Mouse (Mus musculus): Measurements from ENCODE around the gene Etv6. TPM values are rescaled to one million over a fixed set of nuclear protein-coding genes. Genes with fewer than 3 reads are reported as not detected.
A peak's percentile ranks its signal among the peaks of the same experiment; 100 is the strongest.

The Etv6 gene
- polyA plus RNA-seq, 1 experiment from 2014 or later = 13.0 TPM

DNA sequence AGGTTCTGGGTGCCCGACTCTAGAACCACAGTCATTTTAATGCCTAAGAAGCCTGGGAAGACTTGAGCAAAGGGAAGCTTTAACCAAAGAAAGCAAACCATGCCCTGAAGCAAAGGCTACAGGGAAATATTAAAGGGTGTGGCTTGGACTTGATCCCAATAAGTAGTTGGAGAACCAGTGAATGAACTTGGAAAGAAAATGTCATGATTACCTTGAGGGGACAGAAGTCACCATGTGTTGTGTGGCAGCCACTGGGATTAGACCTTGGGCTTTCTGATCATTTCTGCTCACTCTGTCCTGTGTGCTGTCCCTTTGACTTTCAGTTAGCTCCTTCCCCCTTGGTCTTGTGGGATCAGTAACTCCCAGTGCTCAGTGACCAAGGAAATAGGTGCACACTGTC, 38.9 kb downstream of the Etv6 start:
- no peak overlapping the region for H3K4me3 ChIP-seq (ENCODE audit: low read depth, low read length)
- WGBS = 81% methylated on average over 1 of the region's 1 CpGs

DNA sequence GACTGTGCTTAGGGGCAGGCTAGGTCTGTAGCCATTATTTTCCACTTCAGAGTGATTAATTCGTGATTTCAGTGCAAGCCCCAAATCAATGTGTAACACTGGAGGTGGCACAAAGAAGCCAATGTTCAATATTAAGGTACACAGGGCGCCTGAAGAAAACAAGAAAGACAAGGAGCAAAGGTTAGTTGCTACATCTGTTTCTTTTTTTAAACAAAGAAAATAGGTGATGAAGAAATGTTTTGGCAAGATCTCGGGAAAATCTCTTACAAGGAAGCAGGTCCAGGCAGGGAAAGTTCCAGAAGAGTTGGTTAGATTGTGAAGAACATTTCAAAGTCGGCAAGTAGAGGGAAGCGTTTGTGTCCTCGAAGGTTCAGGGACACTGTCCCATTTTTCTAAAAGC, 39.5 kb downstream of the Etv6 start:
- DNase-seq (ENCODE audit: low spot score) = no peak
- peaks cover 6% of the 10 kb centered on the region; the same call in 1 of the 2 replicates for H3K4me1 ChIP-seq (replicated peaks; ENCODE audit: control insufficient read depth, insufficient read depth, low read length)
- no peak overlapping the region for H3K4me2 ChIP-seq
- no peak for ATAC-seq (replicated peaks; ENCODE audit: low FRiP score)
- H3K27me3 ChIP-seq (replicated peaks; ENCODE audit: control insufficient read depth, insufficient read depth, low read length) = no peaks in the 10 kb centered on the region
- no peak overlapping the region for H3K27ac ChIP-seq (ENCODE audit: low read depth, low read length)
- H3K9ac ChIP-seq (ENCODE audit: low read depth, low read length) = no peak overlapping the region
- 86% methylated on average over 6 of the region's 6 CpGs for WGBS
- H3K9me3 ChIP-seq (ENCODE audit: control insufficient read depth, low read length) = no peaks in the 10 kb centered on the region
- H3K4me3 ChIP-seq (ENCODE audit: low read depth, low read length) = no peak overlapping the region
- H3K36me3 ChIP-seq (ENCODE audit: control insufficient read depth, insufficient read depth, low read length) = no peaks in the 10 kb centered on the region; the same call in 1 of the 2 replicates

More for the DNA sequence above, 38.9 kb downstream of the Etv6 start:
- Histone ChIP-seq H3K4me1 (replicated peaks; ENCODE audit: control insufficient read depth, insufficient read depth, low read length) (peaks cover 6% of the 10 kb centered on the region; the same call in 1 of the 2 replicates), H3K27me3 (replicated peaks; ENCODE audit: control insufficient read depth, insufficient read depth, low read length) (no peaks in the 10 kb centered on the region), H3K9me3 (ENCODE audit: control insufficient read depth, low read length) (no peaks in the 10 kb centered on the region), H3K4me2 (no peak overlapping the region), H3K36me3 (ENCODE audit: control insufficient read depth, insufficient read depth, low read length) (no peaks in the 10 kb centered on the region; the same call in 1 of the 2 replicates), H3K9ac (ENCODE audit: low read depth, low read length) (no peak overlapping the region), H3K27ac (ENCODE audit: low read depth, low read length) (no peak overlapping the region)
- DNase-seq (ENCODE audit: low spot score) (no peak), ATAC-seq (replicated peaks; ENCODE audit: low FRiP score) (no peak)

DNA sequence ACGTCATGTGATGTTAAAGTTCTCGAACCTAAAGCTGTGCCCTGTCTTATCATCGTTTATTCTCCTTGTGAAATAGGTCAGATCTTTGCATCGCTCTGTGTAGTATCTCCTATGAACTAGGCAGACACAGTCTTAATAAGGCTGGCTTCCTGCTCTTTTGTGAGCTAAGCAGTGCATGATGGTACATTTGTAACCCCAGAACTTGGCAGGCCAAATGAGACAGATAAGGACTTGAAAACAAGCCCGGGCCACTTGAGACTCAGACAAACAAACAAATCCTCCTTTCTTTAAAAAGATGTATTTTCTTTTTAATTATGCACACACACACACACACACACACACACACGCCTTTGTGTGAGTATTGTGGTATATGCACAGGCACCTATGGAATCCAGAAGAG, 42.5 kb downstream of the Etv6 start:
- Histone ChIP-seq H3K36me3 (ENCODE audit: control insufficient read depth, insufficient read depth, low read length) (no peaks in the 10 kb centered on the region), H3K27ac (ENCODE audit: low read depth, low read length) (no peak overlapping the region), H3K4me1 (replicated peaks; ENCODE audit: control insufficient read depth, insufficient read depth, low read length) (peaks cover 12% of the 10 kb centered on the region), H3K4me2 (no peak overlapping the region), H3K27me3 (replicated peaks; ENCODE audit: control insufficient read depth, insufficient read depth, low read length) (no peaks in the 10 kb centered on the region), H3K9ac (ENCODE audit: low read depth, low read length) (no peak overlapping the region), H3K4me3 (ENCODE audit: low read depth, low read length) (no peak overlapping the region), H3K9me3 (ENCODE audit: control insufficient read depth, low read length) (no peaks in the 10 kb centered on the region)
- WGBS = 67% methylated on average over 6 of the region's 6 CpGs
- DNase-seq (ENCODE audit: low spot score) = no peak
- no peak for ATAC-seq (replicated peaks; ENCODE audit: low FRiP score)

DNA sequence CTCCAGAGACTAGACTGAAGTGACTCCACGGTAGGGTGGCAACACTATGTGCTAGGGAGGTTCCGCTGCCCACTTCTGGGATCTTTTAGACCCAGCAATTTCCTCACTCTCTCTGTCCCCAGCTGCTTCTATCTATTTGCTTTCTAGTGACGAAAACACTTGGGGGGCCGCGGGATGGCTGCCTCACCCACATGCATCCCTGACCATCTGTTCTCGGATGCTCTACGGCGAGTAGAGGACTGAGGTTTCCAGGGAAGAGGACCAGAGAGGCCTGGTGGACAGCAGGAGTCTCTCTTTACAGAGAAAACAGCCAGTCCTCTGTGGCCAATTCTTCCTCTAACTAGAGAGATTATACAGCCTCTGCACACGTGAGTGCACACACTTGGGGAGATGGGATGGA, 43.6 kb downstream of the Etv6 start:
- H3K4me3 ChIP-seq (ENCODE audit: low read depth, low read length) = no peak overlapping the region
- WGBS = 86% methylated on average over 9 of the region's 9 CpGs
- H3K4me2 ChIP-seq = no peak overlapping the region
- no peaks in the 10 kb centered on the region for H3K27me3 ChIP-seq (replicated peaks; ENCODE audit: control insufficient read depth, insufficient read depth, low read length)
- H3K9me3 ChIP-seq (ENCODE audit: control insufficient read depth, low read length) = no peaks in the 10 kb centered on the region
- H3K4me1 ChIP-seq (replicated peaks; ENCODE audit: control insufficient read depth, insufficient read depth, low read length) = peaks cover 12% of the 10 kb centered on the region
- ATAC-seq (replicated peaks; ENCODE audit: low FRiP score) = no peak
- no peaks in the 10 kb centered on the region for H3K36me3 ChIP-seq (ENCODE audit: control insufficient read depth, insufficient read depth, low read length)
- no peak overlapping the region for H3K27ac ChIP-seq (ENCODE audit: low read depth, low read length)
- H3K9ac ChIP-seq (ENCODE audit: low read depth, low read length) = no peak overlapping the region
- no peak for DNase-seq (ENCODE audit: low spot score)

DNA sequence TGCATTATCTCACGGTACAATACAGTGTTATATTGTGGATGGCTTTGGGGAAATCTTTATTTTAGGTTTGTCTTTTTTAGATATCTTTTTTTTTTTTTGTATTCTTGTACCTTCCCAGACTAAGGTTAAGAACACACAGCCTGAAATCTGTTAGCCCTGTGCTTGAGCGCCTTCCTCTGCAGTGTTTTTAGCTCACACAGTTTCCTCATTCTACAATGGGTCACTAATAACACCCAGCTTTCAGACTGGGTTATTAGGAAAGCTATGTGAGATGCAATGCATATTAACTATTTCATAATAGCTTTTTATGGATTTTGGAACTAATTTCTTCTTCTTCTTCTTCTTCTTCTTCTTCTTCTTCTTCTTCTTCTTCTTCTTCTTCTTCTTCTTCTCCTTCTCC, 44.1 kb downstream of the Etv6 start:
- H3K4me1 ChIP-seq (replicated peaks; ENCODE audit: control insufficient read depth, insufficient read depth, low read length) = peaks cover 12% of the 10 kb centered on the region
- H3K27me3 ChIP-seq (replicated peaks; ENCODE audit: control insufficient read depth, insufficient read depth, low read length) = no peaks in the 10 kb centered on the region
- ATAC-seq (replicated peaks; ENCODE audit: low FRiP score) (no peak), DNase-seq (ENCODE audit: low spot score) (no peak)
- WGBS = 83% methylated on average over 2 of the region's 2 CpGs
- no peaks in the 10 kb centered on the region for H3K9me3 ChIP-seq (ENCODE audit: control insufficient read depth, low read length)
- no peak overlapping the region for H3K27ac ChIP-seq (ENCODE audit: low read depth, low read length)
- H3K4me3 ChIP-seq (ENCODE audit: low read depth, low read length) = no peak overlapping the region
- H3K36me3 ChIP-seq (ENCODE audit: control insufficient read depth, insufficient read depth, low read length) = no peaks in the 10 kb centered on the region
- H3K9ac ChIP-seq (ENCODE audit: low read depth, low read length) = no peak overlapping the region
- H3K4me2 ChIP-seq = no peak overlapping the region

DNA sequence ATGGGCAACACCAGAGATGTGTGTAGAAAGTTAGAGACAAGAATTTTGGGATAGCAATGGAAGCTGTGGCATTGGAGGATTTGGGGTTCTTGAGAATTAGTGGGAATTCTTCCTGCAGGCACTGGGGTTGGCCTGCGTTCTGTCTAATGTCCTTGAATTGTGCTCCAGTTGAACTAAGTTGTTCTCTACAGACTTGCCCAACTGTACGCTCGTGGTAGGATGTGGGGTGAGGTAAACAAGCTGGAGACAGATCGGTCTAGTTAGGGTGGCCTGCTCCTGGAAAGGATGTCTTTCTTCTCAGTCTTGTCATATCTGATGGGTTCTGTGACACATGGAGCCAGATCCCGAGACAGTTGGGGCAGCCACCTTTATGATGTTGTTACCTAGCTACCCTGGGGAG, 45.4 kb downstream of the Etv6 start:
- WGBS = 87% methylated on average over 5 of the region's 5 CpGs
- no peak for DNase-seq (ENCODE audit: low spot score)
- no peak for ATAC-seq (replicated peaks; ENCODE audit: low FRiP score)
- Histone ChIP-seq H3K36me3 (ENCODE audit: control insufficient read depth, insufficient read depth, low read length) (no peaks in the 10 kb centered on the region), H3K4me2 (no peak overlapping the region), H3K27ac (ENCODE audit: low read depth, low read length) (no peak overlapping the region), H3K4me1 (replicated peaks; ENCODE audit: control insufficient read depth, insufficient read depth, low read length) (peaks cover 12% of the 10 kb centered on the region), H3K27me3 (replicated peaks; ENCODE audit: control insufficient read depth, insufficient read depth, low read length) (no peaks in the 10 kb centered on the region), H3K4me3 (ENCODE audit: low read depth, low read length) (no peak overlapping the region), H3K9me3 (ENCODE audit: control insufficient read depth, low read length) (no peaks in the 10 kb centered on the region), H3K9ac (ENCODE audit: low read depth, low read length) (no peak overlapping the region)

DNA sequence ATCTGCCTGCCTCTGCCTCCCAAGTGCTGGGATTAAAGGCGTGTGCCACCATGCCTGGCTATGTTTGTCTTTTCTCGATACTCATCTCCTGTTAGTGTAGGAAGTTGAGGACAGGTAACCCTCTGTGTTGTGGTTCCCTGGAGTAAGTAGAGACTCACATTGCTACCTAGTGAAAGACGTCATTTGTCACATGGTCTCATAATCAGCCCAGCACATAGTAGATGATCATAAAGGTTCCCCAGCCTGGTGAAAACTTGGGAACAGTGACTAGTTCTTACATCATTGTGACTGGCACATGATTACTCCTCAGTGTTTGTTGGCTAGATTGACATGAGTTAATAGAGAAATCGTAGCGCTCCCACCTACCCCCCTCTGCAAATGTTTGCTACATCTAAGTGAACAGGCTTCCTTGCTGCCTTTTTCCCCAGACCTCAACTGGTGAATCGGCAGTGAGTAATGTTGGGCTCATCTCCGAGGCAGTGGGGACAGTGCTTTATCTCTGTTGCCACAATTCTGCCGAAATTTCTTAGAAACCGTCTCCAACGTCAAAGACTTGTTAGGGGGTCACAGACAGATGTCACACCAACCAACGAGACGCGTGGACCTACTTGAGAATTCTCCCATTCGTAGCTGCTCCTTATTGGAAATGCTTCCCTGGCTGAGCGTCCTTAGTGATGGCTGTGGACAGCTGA, 46.9 kb downstream of the Etv6 start:
- H3K27me3 ChIP-seq (replicated peaks; ENCODE audit: control insufficient read depth, insufficient read depth, low read length) = no peaks in the 10 kb centered on the region
- no peaks in the 10 kb centered on the region for H3K9me3 ChIP-seq (ENCODE audit: control insufficient read depth, low read length)
- ATAC-seq (replicated peaks; ENCODE audit: low FRiP score) = peak; percentile 61
- peaks cover 12% of the 10 kb centered on the region for H3K4me1 ChIP-seq (replicated peaks; ENCODE audit: control insufficient read depth, insufficient read depth, low read length)
- DNase-seq (ENCODE audit: low spot score) = no peak
- H3K27ac ChIP-seq (ENCODE audit: low read depth, low read length) = peak overlapping the region; percentile 56; the same call in 1 of the 2 replicates
- peak overlapping the region; percentile 37; the same call in 1 of the 2 replicates for H3K9ac ChIP-seq (ENCODE audit: low read depth, low read length)
- 58% methylated on average over 15 of the region's 15 CpGs for WGBS
- H3K4me2 ChIP-seq = peak overlapping the region; percentile 55
- H3K36me3 ChIP-seq (ENCODE audit: control insufficient read depth, insufficient read depth, low read length) = no peaks in the 10 kb centered on the region
- peak overlapping the region; percentile 1; the same call in 1 of the 2 replicates for H3K4me3 ChIP-seq (ENCODE audit: low read depth, low read length)

DNA sequence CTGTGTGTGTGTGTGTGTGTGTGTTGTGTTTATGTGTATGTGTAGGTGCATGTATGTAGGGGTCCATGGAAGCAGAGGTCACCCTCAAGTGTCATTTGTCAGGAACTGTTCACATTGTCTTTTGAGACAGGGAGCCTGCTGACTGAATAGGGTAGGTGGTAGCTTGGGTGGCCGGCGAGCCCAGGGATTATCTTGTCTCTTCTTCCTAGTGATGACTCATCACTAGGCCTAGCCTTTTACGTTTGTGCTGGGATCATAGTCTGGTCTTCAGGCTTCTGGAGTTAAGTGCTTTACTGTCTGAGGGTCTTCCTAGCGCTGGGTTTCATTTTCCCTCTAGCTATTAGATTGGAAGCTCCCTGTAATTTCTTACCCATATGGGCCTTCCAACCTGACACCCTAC, 47.9 kb downstream of the Etv6 start:
- DNase-seq (ENCODE audit: low spot score) (no peak), ATAC-seq (replicated peaks; ENCODE audit: low FRiP score) (peak; percentile 48; the same call in 1 of the 2 replicates)
- Histone ChIP-seq H3K9ac (ENCODE audit: low read depth, low read length) (no peak overlapping the region), H3K4me3 (ENCODE audit: low read depth, low read length) (no peak overlapping the region), H3K36me3 (ENCODE audit: control insufficient read depth, insufficient read depth, low read length) (no peaks in the 10 kb centered on the region), H3K27me3 (replicated peaks; ENCODE audit: control insufficient read depth, insufficient read depth, low read length) (no peaks in the 10 kb centered on the region), H3K27ac (ENCODE audit: low read depth, low read length) (no peak overlapping the region; the same call in 1 of the 2 replicates), H3K4me2 (peak overlapping the region; percentile 55), H3K4me1 (replicated peaks; ENCODE audit: control insufficient read depth, insufficient read depth, low read length) (peaks cover 6% of the 10 kb centered on the region; the same call in 1 of the 2 replicates), H3K9me3 (ENCODE audit: control insufficient read depth, low read length) (no peaks in the 10 kb centered on the region)
- 32% methylated on average over 4 of the region's 4 CpGs for WGBS

DNA sequence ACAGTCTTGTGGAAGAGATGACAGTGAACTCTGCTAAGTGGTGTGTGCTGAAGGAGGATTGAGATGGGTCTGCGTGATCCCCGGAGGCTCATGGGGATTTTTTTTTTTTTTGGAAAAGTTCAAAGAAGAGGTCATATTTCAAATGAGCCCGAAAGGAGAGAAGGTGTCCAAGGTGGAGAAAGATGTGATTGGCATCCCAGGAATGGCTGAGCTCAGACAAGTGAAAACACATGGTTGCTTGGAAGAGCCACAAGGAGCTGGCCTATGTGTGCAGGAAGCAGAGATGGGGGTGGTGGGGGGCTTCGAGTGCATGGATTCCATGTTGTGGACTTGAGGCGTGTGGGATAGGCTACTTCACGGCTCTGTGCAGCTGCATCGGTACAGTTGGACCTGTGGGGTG, 50.9 kb downstream of the Etv6 start:
- Histone ChIP-seq H3K4me3 (ENCODE audit: low read depth, low read length) (no peak overlapping the region), H3K4me1 (replicated peaks; ENCODE audit: control insufficient read depth, insufficient read depth, low read length) (peaks cover 24% of the 10 kb centered on the region), H3K9ac (ENCODE audit: low read depth, low read length) (no peak overlapping the region), H3K27me3 (replicated peaks; ENCODE audit: control insufficient read depth, insufficient read depth, low read length) (no peaks in the 10 kb centered on the region), H3K9me3 (ENCODE audit: control insufficient read depth, low read length) (no peaks in the 10 kb centered on the region), H3K27ac (ENCODE audit: low read depth, low read length) (no peak overlapping the region), H3K4me2 (no peak overlapping the region), H3K36me3 (ENCODE audit: control insufficient read depth, insufficient read depth, low read length) (no peaks in the 10 kb centered on the region)
- no peak for DNase-seq (ENCODE audit: low spot score)
- 80% methylated on average over 7 of the region's 7 CpGs for WGBS
- no peak for ATAC-seq (replicated peaks; ENCODE audit: low FRiP score)
